Mouse (Mus musculus) liver, embryonic 13.5 days (tissue): ENCODE data around the gene Hoxa5. TPM values are rescaled to one million over a fixed set of nuclear protein-coding genes. Genes with fewer than 3 reads are reported as not detected.

Experiments
- ATAC-seq: fragments of 200-750 bp; cut with Nextera tagmentation; 2 replicates; pipeline ENCODE4 v1.8.0; 2017; ENCODE audit warnings: low read depth, mild to moderate bottlenecking, moderate number of reproducible peaks, moderate library complexity
- DNase-seq: peaks from one replicate; pipeline ENCODE4 v3.0.0; 2022
- H3K27ac ChIP-seq: fragments of 300-500 bp; sonication (generic); 2 replicates; pipeline ENCODE4 v1.5.1; 2015; ENCODE audit warnings: moderate library complexity, mild to moderate bottlenecking, inconsistent platforms
- H3K27me3 ChIP-seq: fragments of 300-500 bp; sonication (generic); 2 replicates; pipeline ENCODE4 v1.6.1; 2015; ENCODE audit warnings: mild to moderate bottlenecking, inconsistent platforms
- H3K36me3 ChIP-seq: fragments of 300-500 bp; sonication (generic); 2 replicates; pipeline ENCODE4 v1.6.1; 2015; ENCODE audit warnings: mild to moderate bottlenecking, inconsistent platforms
- H3K4me1 ChIP-seq: fragments of 300-500 bp; sonication (generic); replicated peaks from 2 replicates; pipeline ENCODE4 v1.6.1; 2015; ENCODE audit warnings: inconsistent platforms
- H3K4me2 ChIP-seq: fragments of 300-500 bp; sonication (generic); 2 replicates; pipeline ENCODE4 v1.6.1; 2015; ENCODE audit warnings: inconsistent platforms, mild to moderate bottlenecking, moderate library complexity
- H3K4me3 ChIP-seq: fragments of 300-500 bp; sonication (generic); replicated peaks from 2 replicates; pipeline ENCODE4 v1.5.1; 2015; ENCODE audit warnings: mild to moderate bottlenecking, inconsistent platforms
- H3K9ac ChIP-seq: fragments of 300-500 bp; sonication (generic); 2 replicates; pipeline ENCODE4 v1.6.1; 2015; ENCODE audit warnings: mild to moderate bottlenecking, inconsistent platforms
- H3K9me3 ChIP-seq: fragments of 300-500 bp; sonication (generic); replicated peaks from 2 replicates; pipeline ENCODE4 v1.6.1; 2016; ENCODE audit warnings: inconsistent platforms
- WGBS: fragments of 180-500 bp; shearing (Covaris S2); methylation state at CpG from one replicate; pipeline ENCODE4 v1.1.7; 2015; ENCODE audit not compliant: insufficient replicate concordance; 5-methylcytosine and 5-hydroxymethylcytosine counted together
- polyA plus RNA-seq: library from polyadenylated mRNA; unstranded; fragments of >200 nt; fragmentation: Nextera tagmentation; extraction: Ambion mirVana; gene quantifications from 2 replicates; pipeline ENCODE4 v1.2.1, GENCODE M21; 2015

Gene Hoxa5
- polyA plus RNA-seq, 1 experiment from 2014 or later: 0.83 TPM

DNA sequence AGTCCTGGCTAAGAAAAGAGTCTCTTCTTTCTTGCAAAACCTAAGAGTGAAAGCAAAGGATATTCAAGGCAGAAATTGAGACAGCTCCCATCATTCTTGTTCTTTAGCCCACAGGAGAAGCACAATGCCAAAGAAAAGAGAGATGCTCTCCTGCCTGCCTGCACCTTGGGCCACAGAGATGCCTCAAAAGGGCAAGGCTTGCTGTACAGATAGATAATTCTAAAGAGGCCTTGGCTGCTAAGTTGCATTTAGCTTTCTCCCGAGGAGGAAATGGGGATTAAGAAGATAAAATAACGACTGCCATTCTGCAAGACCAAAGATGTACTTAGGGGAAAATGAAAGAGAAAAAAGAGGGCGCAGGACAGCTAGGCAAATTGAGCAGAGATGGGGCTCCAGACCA is 42.5 kb upstream of the Hoxa5 start:
- Histone ChIP-seq H3K36me3 (no peaks in the 10 kb centered on the region), H3K9ac (no peak overlapping the region), H3K4me1 (0 out of 2 replicates have a peak, but pooled peaks cover 2% of the 10 kb centered on the region), H3K27me3 (peaks cover 100% of the 10 kb centered on the region), H3K9me3 (no peaks in the 10 kb centered on the region), H3K4me2 (no peak overlapping the region), H3K27ac (no peak overlapping the region), H3K4me3 (no peak overlapping the region)
- WGBS: 5% methylated on average over 3 of the region's 3 CpGs
- no peak for ATAC-seq
- no peak for DNase-seq

DNA sequence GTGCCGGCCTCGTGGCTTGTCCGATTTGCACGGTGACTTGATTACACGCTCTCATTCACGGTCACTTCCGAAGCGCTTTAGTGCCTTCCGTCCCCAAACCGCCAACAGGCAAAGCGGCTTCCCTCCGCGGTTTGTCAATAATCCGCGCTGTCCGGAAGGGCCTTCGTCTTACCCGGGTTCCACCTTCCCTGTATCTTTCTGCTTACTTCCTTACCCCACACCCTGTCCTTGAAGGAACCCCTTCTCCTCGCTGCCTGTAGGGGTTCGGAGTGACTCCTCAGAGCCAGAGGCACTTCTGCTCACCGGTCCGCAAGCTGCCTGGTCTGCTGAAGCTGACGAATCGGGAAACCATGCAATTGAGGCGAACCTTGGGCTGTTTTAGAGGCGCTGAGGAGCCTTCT is 42.0 kb upstream of the Hoxa5 start:
- no peak for DNase-seq
- Histone ChIP-seq H3K9ac (no peak overlapping the region), H3K4me1 (0 out of 2 replicates have a peak, but pooled peaks cover 2% of the 10 kb centered on the region), H3K4me3 (no peak overlapping the region), H3K27me3 (peaks cover 100% of the 10 kb centered on the region), H3K9me3 (no peaks in the 10 kb centered on the region), H3K27ac (no peak overlapping the region), H3K36me3 (no peaks in the 10 kb centered on the region), H3K4me2 (no peak overlapping the region)
- no peak for ATAC-seq
- WGBS: under 1% methylated on average over 26 of the region's 26 CpGs

DNA sequence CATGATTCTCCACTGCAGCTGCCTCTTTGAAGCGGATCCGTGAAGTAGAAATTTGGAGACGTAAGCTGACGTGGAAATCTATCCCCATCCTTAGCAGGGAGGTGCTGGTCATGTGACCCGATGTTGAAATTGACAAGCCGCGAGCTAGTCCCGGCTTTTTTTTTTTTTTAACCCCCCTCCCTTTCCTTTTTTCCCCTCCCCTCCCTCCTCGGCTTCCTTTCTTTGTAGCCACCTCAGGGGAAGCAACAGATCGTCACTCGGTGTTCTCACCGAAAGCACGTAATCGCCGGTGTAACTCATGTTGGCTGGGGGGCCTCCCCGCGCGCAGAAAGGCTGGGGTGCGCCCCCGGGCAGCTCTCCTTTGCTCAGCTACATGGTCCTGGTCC is 41.4 kb upstream of the Hoxa5 start, which contains the start of gene Hoxa11:
Hoxa11 (minus strand) TSS at position 54 of the 386 bp plus-strand sequence.
- 3% methylated on average over 20 of the region's 20 CpGs for WGBS
- ATAC-seq (no peak), DNase-seq (no peak)
- Histone ChIP-seq H3K27me3 (peaks cover 100% of the 10 kb centered on the region), H3K4me1 (0 out of 2 replicates have a peak, but pooled peaks cover 2% of the 10 kb centered on the region), H3K4me3 (peak within 1 kb of the TSS; percentile 18; the same call in 1 of the 2 replicates), H3K36me3 (no peaks in the 10 kb centered on the region), H3K27ac (no peak within 1 kb of the TSS), H3K9me3 (no peaks in the 10 kb centered on the region), H3K9ac (no peak within 1 kb of the TSS), H3K4me2 (no peak within 1 kb of the TSS)

DNA sequence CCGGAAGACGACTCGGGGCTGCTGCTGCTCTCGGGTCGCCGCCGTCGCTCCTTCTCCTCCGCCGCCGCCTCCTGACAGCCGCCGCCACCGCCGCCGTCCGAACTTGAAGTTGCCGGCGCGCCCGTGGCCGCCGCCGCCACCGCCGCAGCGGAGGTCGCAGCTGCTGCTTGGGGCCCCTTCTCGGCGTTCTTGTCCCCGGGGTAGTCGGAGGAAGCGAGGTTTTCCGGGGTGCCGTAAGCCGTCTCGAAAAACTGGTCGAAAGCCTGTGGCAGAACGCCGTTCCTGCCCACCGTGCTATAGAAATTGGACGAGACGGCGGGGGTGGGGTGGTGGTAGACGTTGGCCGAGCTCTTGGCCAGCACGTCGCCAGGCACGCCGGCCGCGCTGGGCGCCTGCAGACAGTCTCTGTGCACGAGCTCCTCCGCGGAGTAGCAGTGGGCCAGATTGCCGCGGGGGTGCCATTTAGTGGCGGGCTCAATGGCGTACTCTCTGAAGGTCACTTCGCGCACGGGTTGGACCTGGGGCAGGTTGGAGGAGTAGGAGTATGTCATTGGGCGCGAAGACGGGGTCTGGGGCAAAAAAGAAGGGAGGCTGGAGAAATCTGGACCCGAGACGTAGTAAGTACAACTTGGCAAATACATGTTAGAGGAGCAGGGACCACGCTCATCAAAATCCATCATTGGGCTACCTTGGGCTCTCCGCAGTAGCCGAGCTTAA is 40.8 kb upstream of the Hoxa5 start:
- peak overlapping the region; percentile 18; the same call in 1 of the 2 replicates for H3K4me3 ChIP-seq

DNA sequence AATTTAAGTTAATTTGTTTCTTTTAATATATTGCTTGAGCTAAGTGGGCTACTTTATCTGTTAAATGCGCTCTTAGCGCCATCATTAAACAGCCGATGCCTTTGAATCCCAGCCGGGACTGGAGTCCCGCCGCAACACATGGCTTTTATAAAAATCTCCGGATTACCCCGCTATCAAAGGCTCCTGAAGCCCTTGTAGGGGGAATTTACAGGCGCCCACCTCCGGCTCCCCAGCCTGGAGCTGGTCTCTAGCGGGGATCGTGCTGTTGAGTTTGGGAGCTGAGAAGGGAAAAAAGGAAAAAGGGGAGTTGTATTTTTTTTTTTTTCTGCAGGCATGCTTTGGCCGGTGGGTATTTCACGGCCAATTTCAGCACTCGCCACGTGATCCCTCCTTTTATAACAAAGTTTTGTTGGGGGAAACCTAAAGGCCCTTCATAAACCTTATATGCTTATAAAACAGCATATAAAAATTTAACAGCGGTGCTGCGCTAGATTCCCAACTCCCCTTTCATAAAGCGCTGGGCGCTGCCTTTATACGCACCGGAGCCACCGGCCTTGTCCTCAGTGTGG is 40.2 kb upstream of the Hoxa5 start:
- Histone ChIP-seq H3K4me1 (0 out of 2 replicates have a peak, but pooled peaks cover 2% of the 10 kb centered on the region), H3K27me3 (peaks cover 100% of the 10 kb centered on the region), H3K4me2 (no peak overlapping the region), H3K9me3 (no peaks in the 10 kb centered on the region), H3K36me3 (no peaks in the 10 kb centered on the region), H3K9ac (no peak overlapping the region), H3K4me3 (0 out of 2 replicates have a peak overlapping the region, but pooled peaks have one; percentile 18), H3K27ac (no peak overlapping the region)
- ATAC-seq (no peak), DNase-seq (no peak)
- WGBS: 3% methylated on average over 23 of the region's 23 CpGs

More for the DNA sequence above, 40.8 kb upstream of the Hoxa5 start:
- no peak overlapping the region for H3K9ac ChIP-seq
- no peaks in the 10 kb centered on the region for H3K36me3 ChIP-seq
- H3K27ac ChIP-seq: no peak overlapping the region
- WGBS: 2% methylated on average over 69 of the region's 71 CpGs
- H3K27me3 ChIP-seq: peaks cover 100% of the 10 kb centered on the region
- DNase-seq (no peak), ATAC-seq (no peak)
- no peak overlapping the region for H3K4me2 ChIP-seq
- no peaks in the 10 kb centered on the region for H3K9me3 ChIP-seq
- 0 out of 2 replicates have a peak, but pooled peaks cover 2% of the 10 kb centered on the region for H3K4me1 ChIP-seq

- 0 out of 2 replicates have a peak, but pooled peaks cover 2% of the 10 kb centered on the region for H3K4me1 ChIP-seq
- H3K4me2 ChIP-seq: no peak overlapping the region
- H3K27me3 ChIP-seq: peaks cover 99% of the 10 kb centered on the region
- no peaks in the 10 kb centered on the region for H3K36me3 ChIP-seq
- ATAC-seq: no peak
- H3K9me3 ChIP-seq: no peaks in the 10 kb centered on the region
- WGBS: 3% methylated on average over 12 of the region's 12 CpGs
- H3K9ac ChIP-seq: no peak overlapping the region
- no peak overlapping the region for H3K27ac ChIP-seq
- no peak for DNase-seq
- no peak overlapping the region for H3K4me3 ChIP-seq
Observed at GRCm38 (mm10) chr6:52243681-52244121, 39.3 kb upstream of the Hoxa5 start.

GRCm38 (mm10) chr6:52242801-52243332 is 38.5 kb upstream of the Hoxa5 start:
- Histone ChIP-seq H3K27me3 (peaks cover 99% of the 10 kb centered on the region), H3K4me1 (0 out of 2 replicates have a peak, but pooled peaks cover 2% of the 10 kb centered on the region), H3K9me3 (no peaks in the 10 kb centered on the region), H3K27ac (no peak overlapping the region), H3K4me3 (no peak overlapping the region), H3K4me2 (no peak overlapping the region), H3K36me3 (no peaks in the 10 kb centered on the region), H3K9ac (no peak overlapping the region)
- 4% methylated on average over 4 of the region's 4 CpGs for WGBS
- ATAC-seq (no peak), DNase-seq (no peak)

DNA sequence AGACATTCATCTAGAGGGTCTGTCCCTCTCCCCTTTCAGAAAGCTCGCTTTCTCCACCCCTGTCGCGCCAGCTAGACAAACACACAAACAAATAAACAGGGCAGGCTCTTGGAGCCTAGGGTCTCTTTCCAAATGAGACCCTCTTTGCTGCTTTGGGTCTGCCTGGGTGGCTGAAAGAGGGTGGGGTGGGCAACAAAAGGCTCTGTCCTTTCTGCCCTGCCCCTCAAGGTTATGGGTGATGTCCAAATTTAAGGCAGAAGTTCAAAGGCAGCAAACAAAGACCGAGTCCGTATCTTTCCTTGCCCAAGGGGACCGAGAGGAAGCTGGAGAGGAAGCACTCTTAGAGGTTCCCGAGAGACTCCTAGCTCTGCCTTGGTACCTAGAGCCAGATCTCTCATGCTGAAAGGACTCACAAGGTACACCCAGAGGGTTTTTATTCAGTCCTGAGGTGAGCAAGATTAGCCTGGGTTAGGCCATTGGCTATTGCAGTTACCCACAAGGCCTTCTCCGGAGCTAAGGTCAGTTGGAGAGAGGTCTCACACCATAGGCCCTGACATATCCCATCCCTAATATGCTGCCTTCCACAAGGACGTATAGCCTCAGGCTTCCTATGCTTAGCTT is 36.7 kb upstream of the Hoxa5 start:
- no peak for ATAC-seq
- Histone ChIP-seq H3K27me3 (peaks cover 99% of the 10 kb centered on the region), H3K4me3 (no peak overlapping the region), H3K36me3 (no peaks in the 10 kb centered on the region), H3K9ac (no peak overlapping the region), H3K27ac (no peak overlapping the region), H3K4me2 (no peak overlapping the region), H3K4me1 (0 out of 2 replicates have a peak, but pooled peaks cover under 1% of the 10 kb centered on the region), H3K9me3 (no peaks in the 10 kb centered on the region)
- no peak for DNase-seq
- WGBS: 2% methylated on average over 9 of the region's 9 CpGs

GRCm38 (mm10) chr6:52240389-52241000 is 36.1 kb upstream of the Hoxa5 start, which contains the start of gene Hoxa10:
Hoxa10 (minus strand) TSS chr6:52240854.
- no peak within 1 kb of the TSS for H3K4me2 ChIP-seq
- no peak within 1 kb of the TSS for H3K27ac ChIP-seq
- no peak within 1 kb of the TSS for H3K9ac ChIP-seq
- H3K27me3 ChIP-seq: peaks cover 99% of the 10 kb centered on the region
- no peaks in the 10 kb centered on the region for H3K4me1 ChIP-seq
- 1% methylated on average over 35 of the region's 35 CpGs for WGBS
- ATAC-seq: no peak
- H3K9me3 ChIP-seq: no peaks in the 10 kb centered on the region
- no peaks in the 10 kb centered on the region for H3K36me3 ChIP-seq
- no peak within 1 kb of the TSS for H3K4me3 ChIP-seq
- peak; percentile 33 for DNase-seq

- no peaks in the 10 kb centered on the region for H3K9me3 ChIP-seq
- H3K4me2 ChIP-seq: no peak overlapping the region
- WGBS: 3% methylated on average over 30 of the region's 30 CpGs
- H3K4me1 ChIP-seq: no peaks in the 10 kb centered on the region
- no peak overlapping the region for H3K4me3 ChIP-seq
- ATAC-seq (no peak), DNase-seq (no peak)
- no peak overlapping the region for H3K9ac ChIP-seq
- peaks cover 99% of the 10 kb centered on the region for H3K27me3 ChIP-seq
- H3K36me3 ChIP-seq: no peaks in the 10 kb centered on the region
- no peak overlapping the region for H3K27ac ChIP-seq
Observed at GRCm38 (mm10) chr6:52239625-52240388, 35.4 kb upstream of the Hoxa5 start.
